Mouse (Mus musculus) lung, postnatal 0 days (tissue): Measurements from ENCODE around the gene Gm20388.

ENCODE experiments used
- CTCF ChIP-seq: IDR thresholded peaks from 2 replicates; pipeline ENCODE4 v1.5.1; 2016; ENCODE audit warnings: antibody characterized with exemption, mild to moderate bottlenecking
- EP300 ChIP-seq: IDR thresholded peaks from 2 replicates; pipeline ENCODE4 v1.6.1; 2016; ENCODE audit warnings: antibody characterized with exemption, mild to moderate bottlenecking, control low read depth

DNA sequence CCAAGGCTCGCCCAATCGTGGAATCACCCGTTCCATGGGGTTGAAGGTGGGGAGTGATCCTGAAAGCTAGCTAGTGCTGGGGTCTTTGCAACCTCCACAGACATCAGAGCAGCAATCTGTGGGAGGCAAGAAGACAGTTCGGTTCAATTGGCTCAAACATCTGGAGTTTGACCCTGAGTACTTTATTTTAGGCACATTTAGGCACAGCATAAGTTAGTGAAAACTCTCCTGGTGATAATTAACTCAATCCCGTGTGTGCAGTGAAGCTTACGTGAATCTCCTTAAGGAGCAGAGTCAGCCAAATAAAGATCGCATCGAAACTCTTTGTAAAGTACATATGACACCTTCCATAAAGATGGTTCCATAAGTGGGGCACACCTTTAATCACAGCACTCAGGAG lies 28.7 kb upstream of the Gm20388 start:
- TF ChIP-seq EP300 (no peak), CTCF (no peak)
